Mouse (Mus musculus): ENCODE data around the gene Gm10401.
A peak's percentile ranks its signal among the peaks of the same experiment; 100 is the strongest.
"Not testable (repeated sequence)": the region's sequence is repeated elsewhere in the genome, so short reads cannot be mapped to it uniquely, and the experiment has no call there.

Gm10401 gene

DNA sequence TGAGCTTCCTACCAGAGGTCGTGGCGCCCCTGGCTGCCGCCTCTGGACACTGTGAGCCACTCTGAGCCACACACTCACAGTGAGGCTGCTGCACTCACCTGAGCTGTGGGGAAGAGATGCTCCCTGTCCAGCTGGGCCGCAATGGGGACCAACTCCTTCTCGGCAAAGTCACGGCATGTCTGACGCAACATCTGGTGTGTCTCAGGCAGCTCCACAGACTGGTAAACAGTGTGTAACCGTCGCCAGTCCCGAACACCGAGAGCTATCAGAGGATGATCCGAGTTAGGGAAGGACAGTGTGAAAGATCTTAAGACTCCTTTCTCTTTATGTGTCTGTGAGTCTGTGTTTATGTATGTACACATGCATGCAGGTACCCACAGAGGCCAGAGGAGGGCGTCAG lies 19.4 kb upstream of the Gm10401 start:
- DNase-seq = no peak

GRCm38 (mm10) chr5:115116426-115116825 lies 18.3 kb upstream of the Gm10401 start:
- no peak for DNase-seq

DNA sequence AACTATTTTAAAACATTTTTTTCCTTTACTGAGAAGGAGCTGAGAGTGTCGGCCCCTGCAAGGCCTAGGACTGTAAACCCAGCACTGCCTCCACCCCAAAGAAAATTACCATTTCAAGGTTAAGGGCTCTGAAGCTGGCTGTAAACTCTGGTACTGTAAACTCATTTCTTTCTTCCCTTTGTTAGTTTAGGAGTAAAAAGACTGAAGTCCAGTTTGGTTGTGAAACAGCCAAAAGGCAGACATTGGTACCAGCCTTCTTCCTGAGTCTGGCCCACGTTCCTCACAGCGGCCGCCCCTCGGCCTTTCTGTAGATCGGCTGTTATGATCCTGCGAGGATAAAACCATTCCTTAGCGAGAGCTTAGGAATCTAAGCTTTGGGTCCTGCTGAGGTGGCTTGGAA lies 16.4 kb upstream of the Gm10401 start:
- DNase-seq = no peak

GRCm38 (mm10) chr5:115113244-115113643 lies 15.1 kb upstream of the Gm10401 start:
- no peak for DNase-seq

- DNase-seq = no peak
Observed at GRCm38 (mm10) chr5:115111156-115111555, 13.1 kb upstream of the Gm10401 start.

DNA sequence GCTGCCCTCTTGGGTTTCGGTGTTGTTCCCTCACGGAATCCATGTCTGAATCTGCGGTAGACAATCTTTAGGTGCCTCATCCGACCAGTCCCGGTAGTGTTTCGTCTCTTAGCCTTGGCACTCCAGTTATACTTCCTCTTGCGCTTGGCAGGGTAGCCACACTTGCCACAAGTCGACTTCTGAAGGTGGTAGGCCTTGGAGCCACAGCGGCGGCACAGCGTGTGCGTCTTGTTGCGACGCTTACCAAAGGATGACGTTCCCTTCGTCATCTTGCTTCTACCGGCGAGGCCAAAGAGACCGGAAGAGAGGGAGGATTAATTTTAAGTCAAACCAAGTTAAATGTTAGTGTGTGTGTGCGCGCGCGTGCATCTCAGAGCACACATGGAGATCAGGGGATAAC lies 5.2 kb upstream of the Gm10401 start:
- not testable (repeated sequence) for DNase-seq

- no peak for DNase-seq
Observed at GRCm38 (mm10) chr5:115102231-115102630, 4.1 kb upstream of the Gm10401 start.

DNA sequence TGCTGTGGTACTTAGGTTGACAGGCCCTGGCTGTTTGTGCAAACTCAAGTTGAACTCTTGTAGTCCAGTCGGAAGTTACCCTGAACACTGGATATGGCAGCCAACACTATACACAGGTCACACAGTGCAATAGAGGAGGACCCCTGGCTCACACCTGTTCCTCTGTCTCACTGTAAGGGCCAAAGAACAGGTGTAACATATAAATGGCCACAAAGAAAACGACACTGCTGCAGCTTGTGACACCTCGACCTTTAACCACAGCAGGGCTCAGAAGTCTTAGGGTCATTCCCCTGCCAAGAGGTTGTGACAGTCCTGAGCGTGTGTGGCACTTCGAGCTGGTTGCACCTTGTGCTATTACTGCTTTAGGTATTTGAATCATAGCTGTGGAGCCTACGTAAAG lies 2.4 kb upstream of the Gm10401 start:
- DNase-seq = no peak

DNA sequence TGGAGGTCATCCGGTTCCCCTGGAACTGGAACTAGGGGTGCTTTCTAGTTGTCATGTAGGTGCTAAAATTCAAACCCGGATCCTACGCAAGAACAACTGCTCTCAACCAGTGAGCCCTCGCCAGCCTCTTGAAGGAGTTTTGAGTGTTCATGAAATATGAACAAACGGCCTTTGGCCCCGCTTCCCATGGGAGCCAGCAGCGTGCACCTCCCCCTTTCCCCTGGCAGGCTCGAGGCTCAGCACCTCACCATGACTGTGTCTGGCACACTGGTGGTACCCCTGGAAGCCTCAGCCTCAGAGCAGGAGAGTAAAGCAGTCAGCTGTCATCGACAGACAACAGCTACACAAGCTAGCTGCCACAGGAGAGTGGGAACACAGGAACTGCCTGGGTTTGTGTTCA lies 1.9 kb upstream of the Gm10401 start:
- DNase-seq = no peak

DNA sequence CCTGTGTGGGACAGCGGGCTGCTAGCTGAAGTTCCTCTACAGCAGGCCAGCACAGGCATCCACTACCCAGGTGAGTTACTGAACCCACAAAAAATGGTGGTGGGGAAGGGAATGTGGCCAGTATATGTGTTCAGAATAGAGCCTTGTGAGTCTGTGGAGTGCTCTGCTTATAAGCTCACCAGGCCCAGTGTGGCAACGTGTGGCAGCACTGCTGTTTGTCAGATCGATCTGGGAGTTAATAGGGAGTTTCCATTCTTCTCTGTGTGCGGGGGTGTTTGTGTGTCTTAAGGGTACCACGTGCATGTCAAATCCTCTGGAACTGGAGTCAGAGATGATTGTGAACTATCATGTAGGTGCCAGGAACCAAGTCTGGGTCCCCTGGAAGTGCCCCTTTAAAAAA lies 1.4 kb upstream of the Gm10401 start:
- DNase-seq = no peak

- DNase-seq = no peak
Observed at GRCm38 (mm10) chr5:115091776-115092175, 6.3 kb downstream of the Gm10401 start.

- no peak for DNase-seq
Observed at GRCm38 (mm10) chr5:115091015-115091414, 7.1 kb downstream of the Gm10401 start.

GRCm38 (mm10) chr5:115089592-115090268 lies 8.4 kb downstream of the Gm10401 start:
- no peak for DNase-seq

DNA sequence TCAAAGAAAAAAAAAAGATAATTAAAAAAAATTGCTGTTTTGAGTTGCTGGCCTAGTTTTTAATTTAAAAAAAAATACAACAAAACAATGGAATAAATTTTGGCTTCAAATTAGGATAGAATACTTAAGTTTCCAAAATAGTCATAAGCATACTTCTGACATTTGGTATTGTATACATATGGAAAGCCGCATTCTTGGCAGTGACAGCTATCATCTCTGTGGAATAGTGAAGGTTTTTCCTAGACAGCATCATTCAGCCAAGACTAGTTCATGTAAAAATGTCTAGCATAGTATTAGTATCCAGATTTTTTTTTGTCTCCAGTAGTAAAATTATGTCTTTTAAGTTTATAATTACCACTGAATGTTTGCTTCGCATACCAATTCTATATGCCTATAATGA lies 12.4 kb downstream of the Gm10401 start:
- no peak for DNase-seq

DNA sequence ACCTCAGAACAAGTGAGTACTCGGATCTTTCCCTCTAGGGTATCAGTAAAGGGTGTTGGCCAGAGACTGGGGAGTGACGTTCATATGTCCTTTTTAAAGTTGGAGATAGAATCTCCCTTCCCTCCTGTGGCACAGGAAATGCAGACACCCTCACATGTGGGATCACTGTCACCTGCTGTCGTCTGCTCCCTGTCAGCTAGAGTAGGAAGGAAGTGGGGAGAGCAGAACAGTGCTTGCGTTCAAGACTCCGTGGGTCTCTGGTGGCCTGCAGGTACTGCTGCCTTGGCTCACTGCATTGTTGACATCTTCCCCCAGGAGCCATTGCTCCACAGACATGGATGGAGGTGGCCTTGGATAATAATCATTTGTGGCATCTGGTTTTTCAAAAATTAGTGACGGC lies 14.6 kb downstream of the Gm10401 start:
- no peak for DNase-seq

DNA sequence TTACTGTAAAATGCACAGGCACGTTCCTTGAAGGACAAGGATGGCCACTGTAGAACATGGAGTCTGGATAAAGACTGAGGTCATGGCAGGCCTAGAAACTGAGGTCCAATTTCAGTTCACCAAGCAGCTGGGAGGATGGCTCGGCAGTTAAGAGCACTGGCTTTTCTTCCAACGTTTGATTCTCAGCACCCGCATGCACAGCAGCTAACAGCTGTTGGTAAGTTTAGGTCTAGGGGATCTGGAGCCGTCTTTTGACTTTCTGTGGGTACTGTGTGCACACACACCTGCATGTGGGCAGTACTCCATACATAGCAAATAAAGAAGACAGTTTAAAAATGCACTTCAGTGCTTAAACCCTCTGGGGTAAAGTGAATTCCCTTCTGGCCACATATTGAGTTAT lies 16.5 kb downstream of the Gm10401 start:
- DNase-seq = no peak

DNA sequence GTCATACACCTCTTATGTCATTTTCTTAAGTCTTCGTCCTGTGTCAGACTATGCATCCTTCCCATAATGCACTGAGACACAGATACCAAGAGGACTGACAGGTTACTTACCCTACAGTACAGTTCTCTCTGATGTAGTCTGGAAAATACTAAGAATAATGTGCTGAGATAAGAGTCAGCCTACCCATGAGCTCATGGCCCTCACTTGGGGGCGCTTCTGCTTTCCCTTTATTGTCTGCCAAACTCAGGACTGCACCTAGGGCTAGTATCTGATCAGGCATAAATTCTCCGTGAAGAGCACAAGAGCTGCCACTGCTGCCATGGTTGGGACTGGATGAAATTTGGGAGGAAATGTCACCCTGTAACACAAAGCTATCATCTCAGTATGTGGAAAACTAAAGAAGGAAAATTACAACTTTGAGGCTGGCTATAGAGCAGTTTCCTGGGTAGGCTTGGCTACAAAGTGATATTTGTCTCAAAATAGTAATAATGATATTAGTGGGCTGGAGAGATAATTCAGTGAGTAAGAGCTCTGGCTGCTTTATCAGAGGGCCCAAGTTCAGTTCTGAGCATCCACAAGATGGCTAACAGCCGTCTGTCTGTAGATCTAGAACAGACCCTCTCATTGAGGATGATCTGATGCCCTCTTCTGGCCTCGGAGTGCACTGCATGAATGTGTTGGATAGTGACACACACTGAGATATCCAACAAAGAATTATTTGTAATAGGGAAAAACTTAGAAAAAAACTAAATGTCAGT lies 21.8 kb downstream of the Gm10401 start:
- peak; percentile 72 for DNase-seq

DNA sequence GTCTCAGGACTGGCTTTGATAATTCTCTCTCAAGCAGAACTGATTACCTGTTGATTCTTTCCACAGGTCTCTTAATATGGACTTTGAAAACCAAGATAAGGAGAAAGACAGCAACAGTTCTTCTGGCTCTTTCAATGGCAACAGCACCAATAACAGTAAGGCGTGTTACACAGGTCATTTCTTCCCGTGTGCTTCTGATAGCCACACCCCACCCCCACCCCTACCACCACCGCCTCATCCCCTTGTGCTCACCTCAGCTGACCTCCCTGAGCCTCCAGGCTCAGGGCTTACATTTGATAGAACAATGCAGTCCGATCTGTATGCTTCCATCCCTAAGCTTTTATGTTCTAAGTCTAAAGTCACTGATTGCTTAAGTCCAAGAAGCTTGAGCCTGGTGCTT lies 23.3 kb downstream of the Gm10401 start:
- DNase-seq = no peak

DNA sequence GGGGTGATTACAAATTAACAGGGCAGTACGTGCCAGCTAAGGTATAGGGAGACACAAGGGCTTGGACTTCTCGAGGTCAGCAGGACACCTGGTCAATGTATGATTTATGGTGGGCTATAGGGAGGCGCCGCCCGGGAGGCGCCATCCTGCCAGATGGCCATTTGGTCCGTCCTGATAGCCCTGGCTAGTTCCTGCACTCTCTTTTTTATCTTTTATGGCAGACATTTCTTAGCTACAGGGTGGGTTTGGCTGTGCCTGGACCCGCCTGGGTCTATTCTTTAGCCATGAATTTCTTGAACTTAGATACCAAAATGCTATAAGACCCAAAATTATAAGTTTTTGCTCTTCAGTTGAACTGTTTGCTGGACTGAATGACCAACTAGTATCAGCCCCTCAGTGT lies 24.8 kb downstream of the Gm10401 start:
- not testable (repeated sequence) for DNase-seq

GRCm38 (mm10) chr5:115072143-115072542 lies 26.0 kb downstream of the Gm10401 start:
- DNase-seq = peak; percentile 31

- no peak for DNase-seq
Observed at GRCm38 (mm10) chr5:115071096-115071901, 26.8 kb downstream of the Gm10401 start.

DNA sequence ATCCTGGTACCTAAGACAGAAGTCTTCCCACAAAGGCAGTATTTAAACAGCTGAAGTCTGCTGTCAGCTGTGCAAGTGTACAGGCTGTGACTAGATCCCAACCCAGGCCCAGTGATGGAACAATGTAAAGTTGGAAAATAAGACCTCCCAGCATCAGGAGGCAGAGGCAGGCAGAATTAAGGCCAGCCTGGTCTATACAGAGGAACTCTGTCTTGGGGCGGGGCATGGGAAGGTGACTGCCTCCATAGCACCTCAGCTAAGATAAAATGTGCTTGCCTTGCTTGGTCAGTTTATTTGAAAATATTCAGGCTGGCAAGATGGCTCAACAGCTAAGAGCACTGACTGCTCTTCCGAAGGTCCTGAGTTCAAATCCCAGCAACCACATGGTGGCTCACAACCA lies 27.6 kb downstream of the Gm10401 start:
- DNase-seq = no peak

- no peak for DNase-seq
Observed at GRCm38 (mm10) chr5:115069611-115070010, 28.5 kb downstream of the Gm10401 start.
